10 mouse cellular contexts compared by ENCODE assay signal in genomic region chr7:141945927-141946326, GRCm38 (mm10). TPM values are rescaled to one million over a fixed set of nuclear protein-coding genes. Genes with fewer than 3 reads are reported as not detected.
DNase-seq lines count a peak whose midpoint lies in the region; ATAC-seq and TF ChIP-seq lines count a peak whose summit lies in the region.
"Had no signal": no experiment of that assay in that cellular context is flagged by ENCODE, and none has a peak within 500 bp of the region (broad histone marks: within the 10 kb centered on the region; RNA-seq: fewer than 3 reads in every experiment).

No protein-coding gene starts in this region.

- H3K4me2 ChIP-seq in forebrain, postnatal 0 days (ENCODE audit: low read depth): peak overlapping the region; percentile 14

- H3K27ac ChIP-seq in forebrain, postnatal 0 days (ENCODE audit: low read depth, low read length): peak overlapping the region; percentile 57

- TF ChIP-seq CTCF in forebrain, postnatal 0 days (IDR thresholded peaks at IDR 0.05; ENCODE audit: low read depth): peak; percentile 59

- peaks cover 20% of the 10 kb centered on the region for H3K4me1 ChIP-seq in forebrain, postnatal 0 days (ENCODE audit: insufficient read depth)

- no peaks in the 10 kb centered on the region for H3K36me3 ChIP-seq in forebrain, postnatal 0 days (ENCODE audit: insufficient read depth)

- peak; percentile 55 for ATAC-seq in forebrain, postnatal 0 days
- ATAC-seq in megakaryocyte-erythroid progenitor cell, adult 5-6 weeks (replicated peaks; ENCODE audit: low FRiP score, low TSS enrichment, poor library complexity, severe bottlenecking): no peak

- H3K9me3 ChIP-seq in forebrain, postnatal 0 days (ENCODE audit: low read length): no peaks in the 10 kb centered on the region

- DNase-seq in embryo, embryonic 11 days: peak; percentile 36
- DNase-seq in embryo, embryonic 9.5 days (ENCODE audit: extremely low spot score): no peak
- DNase-seq in forebrain, postnatal 0 days: peak; percentile 84
- DNase-seq in layer of hippocampus, postnatal 25 days (ENCODE audit: extremely low spot score in 1 of 2, low spot score in 1 of 2): peak; percentile 49 to 58
- peak; percentile 56 for DNase-seq in retina, postnatal 7 days (ENCODE audit: low read depth, low spot score)
- no peak for DNase-seq in urinary bladder, postnatal 14 days (ENCODE audit: low spot score)
- no peak for DNase-seq in lung, postnatal 25 days (ENCODE audit: low spot score)
- DNase-seq: kidney, adult 11 months had no signal

- WGBS in forebrain, postnatal 0 days: 3% methylated on average over 7 of the region's 7 CpGs

- H3K4me3 ChIP-seq in forebrain, postnatal 0 days (ENCODE audit: low read depth, low read length): peak overlapping the region; percentile 2; the same call in 1 of the 2 replicates

- no peak overlapping the region for H3K9ac ChIP-seq in forebrain, postnatal 0 days

- H3K27me3 ChIP-seq in forebrain, postnatal 0 days (ENCODE audit: insufficient read depth, low read length): no peaks in the 10 kb centered on the region

RNA-seq across cellular contexts. Expression of gene Brsk2, which starts 3.6 kb away (rescaled TPM):
- 107 and 132 TPM in 2 replicates for total RNA-seq in forebrain, postnatal 0 days (2014; rRNA removed)
- polyA plus RNA-seq in forebrain, postnatal 0 days (2015; fragmentation: Nextera tagmentation; extraction: Ambion mirVana): 15.8 and 18.3 TPM in 2 replicates
- 100 to 1,000 TPM; 170 to 190 TPM for total RNA-seq in layer of hippocampus, postnatal 25 days (2021)
- total RNA-seq in megakaryocyte-erythroid progenitor cell, adult 5-6 weeks (2014; fragmentation: Nextera tagmentation): not detected in 2 replicates
- total RNA-seq in megakaryocyte-erythroid progenitor cell, adult 5-6 weeks (2017): 0.05 TPM in 1 of 2 replicates, not detected in the other
- total RNA-seq: common myeloid progenitor, adult 5-6 weeks had no signal

RNA-seq across cellular contexts. Expression of gene Tollip, which starts 27.6 kb away (rescaled TPM):
- total RNA-seq in forebrain, postnatal 0 days (2014; rRNA removed): 73.4 and 89.8 TPM in 2 replicates
- polyA plus RNA-seq in forebrain, postnatal 0 days (2015; fragmentation: Nextera tagmentation; extraction: Ambion mirVana): 64.5 and 78.3 TPM in 2 replicates
- 100 to 1,000 TPM; 126 to 131 TPM for total RNA-seq in layer of hippocampus, postnatal 25 days (2021)
- 24.6 and 41.1 TPM in 2 replicates for total RNA-seq in megakaryocyte-erythroid progenitor cell, adult 5-6 weeks (2014; fragmentation: Nextera tagmentation)
- total RNA-seq in megakaryocyte-erythroid progenitor cell, adult 5-6 weeks (2017): 25.2 and 27.0 TPM in 2 replicates

Comparison
In these comparisons a context has a peak if more than half of its experiments do, and no peak if none do; other contexts are left out.
1. DNase-seq: peak in embryo, embryonic 11 days (single experiment), forebrain, postnatal 0 days (single experiment), layer of hippocampus, postnatal 25 days (2 of 2) and retina, postnatal 7 days (single experiment); none in embryo, embryonic 9.5 days (single experiment), urinary bladder, postnatal 14 days (single experiment) and lung, postnatal 25 days (single experiment).
2. RNA of gene Brsk2, which starts 3.6 kb away (total RNA-seq): 170 to 190 TPM in layer of hippocampus, postnatal 25 days and 107 to 132 TPM in forebrain, postnatal 0 days; 0.05 TPM in megakaryocyte-erythroid progenitor cell, adult 5-6 weeks; every median in the first group is over 100 times any median in the second.